Mouse (Mus musculus): ENCODE measurements around the gene Arl4d. TPM values are rescaled to one million over a fixed set of nuclear protein-coding genes. Genes with fewer than 3 reads are reported as not detected.

Gene Arl4d
- polyA plus RNA-seq (2014; fragmentation: Illumina TruSeq; extraction: RNeasy Lipid Tissue Mini Kit (QIAGEN cat#74804); ENCODE audit: low read depth, low replicate concordance) = 3.4 TPM

DNA sequence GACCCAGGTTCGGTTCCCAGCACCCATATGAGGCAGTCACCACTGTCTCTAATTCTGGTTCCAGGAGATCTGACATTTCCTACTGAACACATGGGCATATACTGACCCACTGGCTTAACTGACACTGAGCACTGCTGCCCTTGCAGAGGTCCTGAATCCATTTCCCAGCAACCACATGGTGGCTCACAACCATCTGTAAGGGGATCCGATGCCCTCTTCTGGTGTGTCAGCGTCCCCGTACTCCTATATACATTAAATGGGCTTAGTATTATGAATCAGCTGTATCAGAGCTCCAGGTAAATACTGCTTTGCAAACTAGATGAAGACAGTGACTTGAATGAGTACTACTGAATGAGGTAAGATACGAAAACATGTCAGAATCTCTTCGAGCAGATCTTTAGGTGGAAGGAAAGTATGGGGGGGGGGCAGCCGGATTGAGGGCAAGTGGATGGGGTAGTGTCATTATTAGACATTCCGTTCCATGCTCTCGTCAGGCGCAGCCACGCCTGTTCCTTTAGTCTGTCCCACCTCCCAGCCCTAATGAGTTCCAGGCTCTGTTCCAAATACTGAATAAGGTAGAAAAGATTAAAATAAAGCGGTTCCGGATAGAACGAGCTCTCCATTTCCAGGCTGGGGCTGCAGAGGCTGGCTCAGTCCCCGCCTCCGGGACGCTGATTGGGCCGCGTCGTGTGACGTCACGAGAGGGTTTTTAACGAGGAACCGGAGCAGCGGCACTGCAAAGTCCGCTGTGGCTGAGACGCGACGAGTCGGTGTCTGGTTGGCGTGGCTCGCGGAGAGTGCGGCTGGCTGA, at the start of gene Arl4d:
TSS of gene Arl4d (plus strand) at position 717 of the 811 bp plus-strand sequence.

GRCm38 (mm10) chr11:101626995-101627856, 38.1 kb upstream of the Arl4d start, which contains the start of gene Rdm1:
Rdm1 (plus strand) TSS chr11:101627195.

Other genes with a start within 250 kb of the Arl4d start
- gene Aarsd1, start 247.9 kb upstream of the Arl4d start, polyA plus RNA-seq (2014; fragmentation: Illumina TruSeq; extraction: RNeasy Lipid Tissue Mini Kit (QIAGEN cat#74804); ENCODE audit: low read depth, low replicate concordance) = 5.4 TPM
- not detected for gene Gm27029, start 240.7 kb upstream of the Arl4d start, polyA plus RNA-seq (2014; fragmentation: Illumina TruSeq; extraction: RNeasy Lipid Tissue Mini Kit (QIAGEN cat#74804); ENCODE audit: low read depth, low replicate concordance)
- gene Rundc1, start 240.5 kb upstream of the Arl4d start, polyA plus RNA-seq (2014; fragmentation: Illumina TruSeq; extraction: RNeasy Lipid Tissue Mini Kit (QIAGEN cat#74804); ENCODE audit: low read depth, low replicate concordance) = 3.9 TPM
- 4.9 TPM for gene Ptges3l, start 240.2 kb upstream of the Arl4d start, polyA plus RNA-seq (2014; fragmentation: Illumina TruSeq; extraction: RNeasy Lipid Tissue Mini Kit (QIAGEN cat#74804); ENCODE audit: low read depth, low replicate concordance)
- 57.4 TPM for gene Rpl27, start 223.2 kb upstream of the Arl4d start, polyA plus RNA-seq (2014; fragmentation: Illumina TruSeq; extraction: RNeasy Lipid Tissue Mini Kit (QIAGEN cat#74804); ENCODE audit: low read depth, low replicate concordance)
- 2.3 TPM for gene Ifi35, start 217.1 kb upstream of the Arl4d start, polyA plus RNA-seq (2014; fragmentation: Illumina TruSeq; extraction: RNeasy Lipid Tissue Mini Kit (QIAGEN cat#74804); ENCODE audit: low read depth, low replicate concordance)
- gene Rnd2, start 200.5 kb upstream of the Arl4d start, polyA plus RNA-seq (2014; fragmentation: Illumina TruSeq; extraction: RNeasy Lipid Tissue Mini Kit (QIAGEN cat#74804); ENCODE audit: low read depth, low replicate concordance) = 3.3 TPM
- 1.4 TPM for gene Vat1, start 199.3 kb upstream of the Arl4d start, polyA plus RNA-seq (2014; fragmentation: Illumina TruSeq; extraction: RNeasy Lipid Tissue Mini Kit (QIAGEN cat#74804); ENCODE audit: low read depth, low replicate concordance)
- gene Brca1, start 113.6 kb upstream of the Arl4d start, polyA plus RNA-seq (2014; fragmentation: Illumina TruSeq; extraction: RNeasy Lipid Tissue Mini Kit (QIAGEN cat#74804); ENCODE audit: low read depth, low replicate concordance) = 5.3 TPM
- 237 TPM for gene Nbr1, start 113.4 kb upstream of the Arl4d start, polyA plus RNA-seq (2014; fragmentation: Illumina TruSeq; extraction: RNeasy Lipid Tissue Mini Kit (QIAGEN cat#74804); ENCODE audit: low read depth, low replicate concordance)
- 18.5 TPM for gene Tmem106a, start 83.3 kb upstream of the Arl4d start, polyA plus RNA-seq (2014; fragmentation: Illumina TruSeq; extraction: RNeasy Lipid Tissue Mini Kit (QIAGEN cat#74804); ENCODE audit: low read depth, low replicate concordance)
- gene Gm11634, start 66.3 kb upstream of the Arl4d start, polyA plus RNA-seq (2014; fragmentation: Illumina TruSeq; extraction: RNeasy Lipid Tissue Mini Kit (QIAGEN cat#74804); ENCODE audit: low read depth, low replicate concordance) = not detected
- gene Rdm1, start 38.3 kb upstream of the Arl4d start, polyA plus RNA-seq (2014; fragmentation: Illumina TruSeq; extraction: RNeasy Lipid Tissue Mini Kit (QIAGEN cat#74804); ENCODE audit: low read depth, low replicate concordance) = 0.47 TPM
- gene Dhx8, start 67.4 kb downstream of the Arl4d start, polyA plus RNA-seq (2014; fragmentation: Illumina TruSeq; extraction: RNeasy Lipid Tissue Mini Kit (QIAGEN cat#74804); ENCODE audit: low read depth, low replicate concordance) = 18.9 TPM
- gene Etv4, start 119.8 kb downstream of the Arl4d start, polyA plus RNA-seq (2014; fragmentation: Illumina TruSeq; extraction: RNeasy Lipid Tissue Mini Kit (QIAGEN cat#74804); ENCODE audit: low read depth, low replicate concordance) = 0.50 TPM
- 1.5 TPM for gene Meox1, start 228.8 kb downstream of the Arl4d start, polyA plus RNA-seq (2014; fragmentation: Illumina TruSeq; extraction: RNeasy Lipid Tissue Mini Kit (QIAGEN cat#74804); ENCODE audit: low read depth, low replicate concordance)